Mouse (Mus musculus) cerebellum, adult 2 months (tissue): ENCODE data around the gene Dyrk3.

Experiments used
- CTCF ChIP-seq: fragments of 200-500 bp; IDR thresholded peaks from 2 replicates; pipeline ENCODE4 v1.5.1; 2011; ENCODE audit warnings: low read depth, mild to moderate bottlenecking, control low read depth, low read length, moderate library complexity, borderline replicate concordance; ENCODE audit not compliant: insufficient read depth
- POLR2A ChIP-seq: fragments of 200-500 bp; IDR thresholded peaks from 2 replicates; pipeline ENCODE4 v1.6.1; 2011; ENCODE audit warnings: low read length, control low read depth, borderline replicate concordance; ENCODE audit not compliant: insufficient read depth

- TF ChIP-seq CTCF: no peak
- no peak for TF ChIP-seq POLR2A
These were observed 34.9 kb upstream of the Dyrk3 start for GRCm38 (mm10) chr1:131173001-131173400.
